Mouse (Mus musculus) forebrain, embryonic 16.5 days (tissue): Measurements from ENCODE around the gene Aqp12. TPM values are rescaled to one million over a fixed set of nuclear protein-coding genes. Genes with fewer than 3 reads are reported as not detected.

ENCODE experiments used
- ATAC-seq: fragments of 200-750 bp; cut with Nextera tagmentation; 2 replicates; pipeline ENCODE4 v1.8.0; 2017; ENCODE audit warnings: mild to moderate bottlenecking, moderate library complexity
- H3K27ac ChIP-seq: fragments of 300-500 bp; sonication (generic); 2 replicates; pipeline ENCODE4 v1.5.1; 2014; ENCODE audit warnings: low read length, control low read depth
- H3K27me3 ChIP-seq: fragments of 300-500 bp; sonication (generic); replicated peaks from 2 replicates; pipeline ENCODE4 v1.6.1; 2014; ENCODE audit warnings: low read length; ENCODE audit not compliant: control insufficient read depth, insufficient read depth
- H3K36me3 ChIP-seq: fragments of 300-500 bp; sonication (generic); 2 replicates; pipeline ENCODE4 v1.6.1; 2014; ENCODE audit not compliant: control insufficient read depth, insufficient read depth
- H3K4me1 ChIP-seq: fragments of 300-500 bp; sonication (generic); replicated peaks from 2 replicates; pipeline ENCODE4 v1.6.1; 2014; ENCODE audit warnings: low read length; ENCODE audit not compliant: control insufficient read depth, insufficient read depth
- H3K4me2 ChIP-seq: fragments of 300-500 bp; sonication (generic); 2 replicates; pipeline ENCODE4 v1.6.1; 2014; ENCODE audit warnings: mild to moderate bottlenecking, low read length, control low read depth
- H3K4me3 ChIP-seq: fragments of 300-500 bp; sonication (generic); replicated peaks from 2 replicates; pipeline ENCODE4 v1.5.1; 2014; ENCODE audit warnings: mild to moderate bottlenecking, low read length, control low read depth
- H3K9ac ChIP-seq: fragments of 300-500 bp; sonication (generic); replicated peaks from 2 replicates; pipeline ENCODE4 v1.6.1; 2014; ENCODE audit warnings: low read depth, low read length, control low read depth
- H3K9me3 ChIP-seq: fragments of 300-500 bp; sonication (generic); 2 replicates; pipeline ENCODE4 v1.6.1; 2016; ENCODE audit warnings: low read length; ENCODE audit not compliant: control insufficient read depth
- WGBS: fragments of 180-500 bp; shearing (Covaris S2); extraction: QIAGEN DNeasy Blood & Tissue Kit; methylation state at CpG from one replicate; pipeline ENCODE4 v1.1.7; 2014; 5-methylcytosine and 5-hydroxymethylcytosine counted together
- polyA plus RNA-seq: library from polyadenylated mRNA; unstranded; fragments of >200 nt; fragmentation: Nextera tagmentation; extraction: Ambion mirVana; gene quantifications from 2 replicates; pipeline ENCODE4 v1.2.1, GENCODE M21; 2015

Gene Aqp12
- polyA plus RNA-seq, 1 experiment from 2014 or later, result not detected

GRCm38 (mm10) chr1:92981056-92981845 lies 24.9 kb upstream of the Aqp12 start:
- Histone ChIP-seq H3K9ac (no peak overlapping the region), H3K4me2 (no peak overlapping the region), H3K36me3 (no peaks in the 10 kb centered on the region), H3K4me3 (no peak overlapping the region), H3K27ac (no peak overlapping the region), H3K27me3 (no peaks in the 10 kb centered on the region), H3K4me1 (no peaks in the 10 kb centered on the region), H3K9me3 (no peaks in the 10 kb centered on the region)
- no peak for ATAC-seq
- 85% methylated on average over 7 of the region's 7 CpGs for WGBS

GRCm38 (mm10) chr1:92982931-92983605 lies 23.1 kb upstream of the Aqp12 start:
- H3K36me3 ChIP-seq, result no peaks in the 10 kb centered on the region
- no peak for ATAC-seq
- H3K9ac ChIP-seq, result no peak overlapping the region
- no peaks in the 10 kb centered on the region for H3K27me3 ChIP-seq
- H3K4me2 ChIP-seq, result no peak overlapping the region
- no peaks in the 10 kb centered on the region for H3K9me3 ChIP-seq
- 91% methylated on average over 17 of the region's 17 CpGs for WGBS
- H3K27ac ChIP-seq, result no peak overlapping the region
- H3K4me1 ChIP-seq, result no peaks in the 10 kb centered on the region
- no peak overlapping the region for H3K4me3 ChIP-seq

GRCm38 (mm10) chr1:92984999-92985398 lies 21.1 kb upstream of the Aqp12 start:
- Histone ChIP-seq H3K4me1 (no peaks in the 10 kb centered on the region), H3K36me3 (no peaks in the 10 kb centered on the region), H3K9me3 (no peaks in the 10 kb centered on the region), H3K27me3 (no peaks in the 10 kb centered on the region), H3K27ac (no peak overlapping the region), H3K9ac (no peak overlapping the region), H3K4me3 (no peak overlapping the region), H3K4me2 (no peak overlapping the region)
- ATAC-seq, result no peak
- WGBS, result 88% methylated on average over 5 of the region's 5 CpGs

- no peak overlapping the region for H3K4me2 ChIP-seq
- no peaks in the 10 kb centered on the region for H3K27me3 ChIP-seq
- H3K36me3 ChIP-seq, result no peaks in the 10 kb centered on the region
- no peak overlapping the region for H3K9ac ChIP-seq
- ATAC-seq, result no peak
- no peaks in the 10 kb centered on the region for H3K9me3 ChIP-seq
- no peak overlapping the region for H3K4me3 ChIP-seq
- 85% methylated on average over 4 of the region's 4 CpGs for WGBS
- H3K4me1 ChIP-seq, result no peaks in the 10 kb centered on the region
- no peak overlapping the region for H3K27ac ChIP-seq
Observed at GRCm38 (mm10) chr1:92988894-92989293, 17.2 kb upstream of the Aqp12 start.

GRCm38 (mm10) chr1:92989891-92990290 lies 16.2 kb upstream of the Aqp12 start:
- no peak overlapping the region for H3K9ac ChIP-seq
- ATAC-seq, result no peak
- H3K4me3 ChIP-seq, result no peak overlapping the region
- H3K27me3 ChIP-seq, result no peaks in the 10 kb centered on the region
- no peaks in the 10 kb centered on the region for H3K9me3 ChIP-seq
- WGBS, result 65% methylated on average over 4 of the region's 4 CpGs
- no peaks in the 10 kb centered on the region for H3K36me3 ChIP-seq
- H3K4me1 ChIP-seq, result no peaks in the 10 kb centered on the region
- H3K27ac ChIP-seq, result no peak overlapping the region
- H3K4me2 ChIP-seq, result no peak overlapping the region

- no peaks in the 10 kb centered on the region for H3K9me3 ChIP-seq
- no peak overlapping the region for H3K9ac ChIP-seq
- H3K4me1 ChIP-seq, result no peaks in the 10 kb centered on the region
- H3K4me3 ChIP-seq, result no peak overlapping the region
- WGBS, result 82% methylated on average over 6 of the region's 6 CpGs
- no peaks in the 10 kb centered on the region for H3K27me3 ChIP-seq
- H3K4me2 ChIP-seq, result no peak overlapping the region
- H3K27ac ChIP-seq, result no peak overlapping the region
- ATAC-seq, result no peak
- no peaks in the 10 kb centered on the region for H3K36me3 ChIP-seq
Observed at GRCm38 (mm10) chr1:92992214-92992855, 13.8 kb upstream of the Aqp12 start.

GRCm38 (mm10) chr1:92992880-92993279 lies 13.3 kb upstream of the Aqp12 start:
- Histone ChIP-seq H3K9me3 (no peaks in the 10 kb centered on the region), H3K36me3 (no peaks in the 10 kb centered on the region), H3K27ac (no peak overlapping the region), H3K27me3 (no peaks in the 10 kb centered on the region), H3K4me1 (no peaks in the 10 kb centered on the region), H3K4me2 (no peak overlapping the region), H3K9ac (no peak overlapping the region), H3K4me3 (no peak overlapping the region)
- ATAC-seq, result no peak
- WGBS, result 73% methylated on average over 2 of the region's 2 CpGs

- H3K4me1 ChIP-seq, result no peaks in the 10 kb centered on the region
- no peak overlapping the region for H3K9ac ChIP-seq
- ATAC-seq, result no peak
- WGBS, result 68% methylated on average over 4 of the region's 4 CpGs
- H3K4me2 ChIP-seq, result no peak overlapping the region
- no peak overlapping the region for H3K4me3 ChIP-seq
- H3K27me3 ChIP-seq, result no peaks in the 10 kb centered on the region
- H3K27ac ChIP-seq, result no peak overlapping the region
- no peaks in the 10 kb centered on the region for H3K36me3 ChIP-seq
- H3K9me3 ChIP-seq, result no peaks in the 10 kb centered on the region
Observed at GRCm38 (mm10) chr1:93009196-93009595, 3.1 kb downstream of the Aqp12 start.

GRCm38 (mm10) chr1:93010731-93011130 lies 4.6 kb downstream of the Aqp12 start:
- 36% methylated on average over 3 of the region's 3 CpGs for WGBS
- no peaks in the 10 kb centered on the region for H3K27me3 ChIP-seq
- H3K4me3 ChIP-seq, result no peak overlapping the region
- no peaks in the 10 kb centered on the region for H3K36me3 ChIP-seq
- no peak overlapping the region for H3K9ac ChIP-seq
- H3K4me2 ChIP-seq, result no peak overlapping the region
- no peaks in the 10 kb centered on the region for H3K9me3 ChIP-seq
- H3K27ac ChIP-seq, result no peak overlapping the region
- ATAC-seq, result no peak
- no peaks in the 10 kb centered on the region for H3K4me1 ChIP-seq
